Mouse (Mus musculus): Measurements from ENCODE around the gene Tmed11. TPM values are rescaled to one million over a fixed set of nuclear protein-coding genes. Genes with fewer than 3 reads are reported as not detected.

The Tmed11 gene
- polyA plus RNA-seq (2012; rRNA removed), result not detected in 2 replicates

GRCm38 (mm10) chr5:108795263-108795662, at the start of gene Tmed11:
TSS of gene Tmed11 (minus strand) at chr5:108795363.

GRCm38 (mm10) chr5:108808750-108809149, 13.6 kb upstream of the Tmed11 start, which contains the start of gene Vmn2r8:
TSS of gene Vmn2r8 (minus strand) at chr5:108808850.

GRCm38 (mm10) chr5:108774630-108775306, 20.4 kb downstream of the Tmed11 start, which contains the start of gene Rnf212:
TSS of gene Rnf212 (minus strand) at chr5:108774982.

Other genes with a start within 250 kb of the Tmed11 start
- gene Cplx1, start 245.3 kb downstream of the Tmed11 start, polyA plus RNA-seq (2012; rRNA removed), result 0.43 and 0.84 TPM in 2 replicates
- 75.6 and 91.0 TPM in 2 replicates for gene Gak, start 165.6 kb downstream of the Tmed11 start, polyA plus RNA-seq (2012; rRNA removed)
- 74.6 and 81.8 TPM in 2 replicates for gene Tmem175, start 165.6 kb downstream of the Tmed11 start, polyA plus RNA-seq (2012; rRNA removed)
- 36.6 and 38.5 TPM in 2 replicates for gene Idua, start 135.0 kb downstream of the Tmed11 start, polyA plus RNA-seq (2012; rRNA removed)
- gene Dgkq, start 125.7 kb downstream of the Tmed11 start, polyA plus RNA-seq (2012; rRNA removed), result 35.9 and 39.0 TPM in 2 replicates
- 0.32 and 0.47 TPM in 2 replicates for gene Slc26a1, start 119.8 kb downstream of the Tmed11 start, polyA plus RNA-seq (2012; rRNA removed)
- 149 and 161 TPM in 2 replicates for gene Fgfrl1, start 103.0 kb downstream of the Tmed11 start, polyA plus RNA-seq (2012; rRNA removed)
- 0.44 and 0.84 TPM in 2 replicates for gene Rnf212, start 20.4 kb downstream of the Tmed11 start, polyA plus RNA-seq (2012; rRNA removed)
- gene Vmn2r8, start 13.5 kb upstream of the Tmed11 start, polyA plus RNA-seq (2012; rRNA removed), result not detected in 2 replicates
- gene Vmn2r9, start 57.2 kb upstream of the Tmed11 start, polyA plus RNA-seq (2012; rRNA removed), result not detected in 2 replicates
- gene Vmn2r10, start 211.2 kb upstream of the Tmed11 start, polyA plus RNA-seq (2012; rRNA removed), result not detected in 2 replicates

Measured in ovary, adult 2 months (tissue).